Mouse (Mus musculus) fibroblast of lung, adult 2 months (primary cell): ENCODE measurements at regions not wholly inside any gene's neighbourhood (a gene's known extent, or its start where the extent isn't known, plus 50 kb on each side); places are given as distances from the start of the nearest gene placed in this dataset.

Experiments used
- DNase-seq: peaks from one replicate; pipeline ENCODE4 v3.0.0-alpha.2; 2011; ENCODE audit warnings: low read depth

DNA sequence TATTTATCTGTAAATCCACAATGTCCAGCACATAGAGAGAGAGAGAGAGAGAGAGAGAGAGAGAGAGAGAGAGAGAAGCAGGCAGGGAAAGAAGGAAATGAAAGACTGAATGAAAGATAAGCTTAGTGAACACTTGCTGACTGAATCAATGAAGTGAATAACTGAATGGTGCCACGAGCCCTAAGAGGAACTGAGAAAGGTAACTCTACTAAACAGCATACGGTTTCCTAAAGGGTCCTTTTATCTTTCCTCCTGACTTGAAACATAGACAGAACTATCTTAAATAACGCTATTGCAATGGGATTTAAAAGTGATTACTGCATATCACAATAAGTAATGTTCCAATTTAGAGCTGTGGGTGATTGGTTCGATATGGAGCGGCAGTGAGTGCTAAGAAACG lies 121.0 kb downstream of the Rbm26 start:
- DNase-seq = no peak

GRCm38 (mm10) chr14:105038798-105039197 lies 138.3 kb downstream of the Rbm26 start:
- no peak for DNase-seq

GRCm38 (mm10) chr14:105034712-105035377 lies 142.3 kb downstream of the Rbm26 start:
- DNase-seq = no peak

DNA sequence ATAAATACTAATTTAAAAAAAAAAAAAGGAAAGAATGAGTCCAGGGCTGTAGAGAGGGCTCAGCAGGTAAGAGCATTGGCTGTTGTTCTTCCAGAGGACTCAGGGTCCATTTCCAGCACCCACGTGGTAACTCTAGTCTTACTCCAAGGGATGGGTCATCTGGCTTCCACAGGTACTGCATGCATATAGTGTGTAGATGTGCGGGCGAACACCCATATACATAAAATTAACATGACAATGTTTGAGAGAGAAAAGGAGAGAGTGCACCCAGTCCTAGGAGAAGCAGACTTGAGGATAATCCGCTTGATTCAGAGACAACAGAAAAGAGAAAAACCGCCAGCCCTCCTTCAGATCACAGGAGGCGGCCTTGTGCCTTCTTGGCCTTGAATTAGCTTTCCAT lies 157.2 kb downstream of the Rbm26 start:
- no peak for DNase-seq

GRCm38 (mm10) chr14:105016089-105016846 lies 160.9 kb downstream of the Rbm26 start:
- DNase-seq = no peak

DNA sequence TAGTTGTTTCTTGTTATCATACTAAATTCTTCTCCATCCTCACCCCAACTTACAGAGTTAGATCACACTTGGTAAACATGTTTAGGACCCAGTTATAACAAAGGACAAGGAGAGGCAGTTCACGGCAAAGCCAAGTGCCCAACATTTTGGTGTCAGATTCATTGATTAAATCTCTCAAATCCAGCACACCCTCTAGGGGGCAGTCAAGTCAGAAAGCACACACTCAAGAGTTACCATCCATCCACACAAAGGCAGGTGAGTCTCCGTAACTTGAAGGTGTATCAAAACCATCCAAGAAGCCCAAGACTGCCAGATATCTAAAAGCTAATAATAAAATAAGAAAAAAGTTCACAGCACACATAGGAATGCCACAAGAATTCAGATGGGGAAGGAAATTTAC lies 161.8 kb downstream of the Rbm26 start:
- DNase-seq = no peak

DNA sequence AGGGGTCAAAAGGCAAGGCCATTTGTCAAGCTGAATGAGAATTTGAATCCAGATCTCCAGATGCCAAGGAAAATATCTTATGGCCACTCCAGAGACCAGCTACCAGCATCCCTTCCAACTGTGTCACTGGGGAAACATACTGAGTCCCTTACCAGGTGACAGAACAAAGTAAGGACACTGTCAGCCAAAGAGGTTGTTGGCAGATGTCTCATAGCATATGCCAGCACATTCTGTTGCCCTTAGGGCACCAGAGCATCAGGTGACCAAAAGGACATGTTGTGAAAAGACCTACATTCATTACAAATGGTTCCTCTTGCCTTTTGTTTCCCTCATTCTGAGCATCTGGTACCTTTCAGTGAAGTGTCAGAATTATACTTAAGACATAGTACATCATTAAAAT lies 166.4 kb downstream of the Rbm26 start:
- no peak for DNase-seq

DNA sequence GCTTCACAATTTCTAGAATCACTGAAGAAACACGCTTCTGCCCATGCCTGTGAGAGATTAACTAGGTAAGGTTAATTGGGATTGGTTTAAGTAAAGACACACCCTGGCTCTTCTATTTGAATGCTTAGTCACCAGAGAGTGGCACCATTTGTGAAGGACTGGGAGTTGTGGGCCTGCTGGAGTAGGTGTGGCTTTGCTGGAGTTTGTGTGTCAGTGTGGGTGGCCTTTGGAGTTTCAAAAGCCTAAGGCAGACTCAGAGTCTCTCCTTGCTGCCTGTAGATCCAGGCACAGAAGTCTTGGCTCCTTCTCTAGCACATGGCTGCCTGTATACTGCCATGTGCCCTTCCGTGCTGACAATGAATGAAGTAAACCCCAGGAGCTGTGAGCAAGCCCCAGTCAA lies 168.8 kb downstream of the Rbm26 start:
- no peak for DNase-seq

- no peak for DNase-seq
Measured at GRCm38 (mm10) chr14:104994066-104994465, 183.1 kb downstream of the Rbm26 start.

DNA sequence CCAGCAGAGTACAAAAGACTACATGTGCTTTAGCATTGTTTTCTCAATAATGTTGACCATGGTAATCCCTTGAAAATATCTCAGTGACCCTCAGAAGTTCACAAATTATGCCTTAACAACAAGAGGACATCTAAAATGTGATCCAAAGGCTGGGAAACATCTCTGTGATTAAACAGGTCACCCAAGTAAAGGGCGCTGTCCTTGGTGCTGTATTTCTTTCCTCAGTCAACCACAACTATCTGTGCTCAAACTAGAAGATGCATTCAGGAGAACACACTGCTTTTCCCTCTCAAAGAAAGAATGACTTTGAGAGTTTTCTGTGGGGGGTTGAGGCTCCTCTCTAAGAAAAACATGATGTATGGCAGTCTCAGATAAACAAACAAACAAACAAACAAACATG lies 211.1 kb downstream of the Rbm26 start:
- DNase-seq = no peak

DNA sequence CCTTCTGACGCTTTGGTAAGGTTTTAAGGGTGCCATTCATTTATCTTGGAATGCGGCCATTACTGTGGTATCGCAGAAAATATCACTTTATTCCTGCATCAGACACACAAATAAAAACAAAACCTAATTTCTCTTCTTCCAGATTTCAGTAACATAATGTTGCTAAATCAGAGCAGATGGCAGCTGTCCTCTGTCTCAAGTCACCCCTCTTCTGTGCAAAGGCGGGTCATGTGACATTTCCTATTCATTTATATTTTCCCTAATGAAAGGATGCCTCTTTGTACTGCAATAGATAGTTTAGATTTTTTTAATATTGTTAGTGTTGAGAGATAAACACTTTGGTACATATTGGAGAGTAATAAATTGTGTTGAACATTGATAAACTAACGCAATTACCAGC lies 233.7 kb downstream of the Rbm26 start:
- no peak for DNase-seq

DNA sequence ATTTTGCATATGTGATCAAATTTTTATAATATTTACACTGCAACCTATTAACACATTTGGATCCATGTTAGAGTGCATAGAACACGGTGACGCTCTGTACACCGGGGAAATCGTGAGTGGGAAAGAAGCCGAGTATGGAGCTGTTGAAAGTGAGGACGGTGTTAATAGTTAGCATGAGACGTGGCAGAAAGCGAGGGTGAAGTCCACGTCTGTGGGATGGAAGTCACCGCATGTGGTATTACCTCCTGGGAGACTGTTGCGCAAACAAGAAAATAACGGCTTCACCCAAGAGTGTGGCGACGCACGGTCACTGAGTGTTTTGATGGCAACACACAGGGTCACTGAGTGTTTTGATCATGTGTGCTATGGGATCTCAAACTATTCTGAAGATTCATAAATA lies 237.2 kb downstream of the Rbm26 start:
- DNase-seq = no peak

- DNase-seq = no peak
Measured at GRCm38 (mm10) chr14:104937083-104937864, 239.9 kb downstream of the Rbm26 start.

DNA sequence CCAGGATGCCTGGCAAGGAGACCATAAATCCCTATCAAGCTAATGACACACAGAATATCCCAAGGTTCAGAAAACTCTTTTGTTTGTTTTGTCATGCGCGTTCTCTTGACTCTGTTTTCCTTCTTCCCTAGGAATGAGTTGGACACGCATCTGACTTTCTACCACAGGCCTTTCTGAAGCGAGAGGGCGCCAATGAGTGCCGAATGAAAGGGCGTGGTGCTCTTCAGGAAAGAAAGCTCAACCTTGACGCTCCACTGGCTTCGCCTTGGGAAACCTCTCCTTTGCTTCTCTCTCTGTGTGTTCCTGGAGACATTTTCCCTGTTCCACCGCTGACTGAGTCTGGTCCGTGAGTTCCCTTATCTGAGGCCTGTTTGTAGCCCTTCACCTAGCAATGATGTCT lies 241.2 kb downstream of the Rbm26 start:
- no peak for DNase-seq

DNA sequence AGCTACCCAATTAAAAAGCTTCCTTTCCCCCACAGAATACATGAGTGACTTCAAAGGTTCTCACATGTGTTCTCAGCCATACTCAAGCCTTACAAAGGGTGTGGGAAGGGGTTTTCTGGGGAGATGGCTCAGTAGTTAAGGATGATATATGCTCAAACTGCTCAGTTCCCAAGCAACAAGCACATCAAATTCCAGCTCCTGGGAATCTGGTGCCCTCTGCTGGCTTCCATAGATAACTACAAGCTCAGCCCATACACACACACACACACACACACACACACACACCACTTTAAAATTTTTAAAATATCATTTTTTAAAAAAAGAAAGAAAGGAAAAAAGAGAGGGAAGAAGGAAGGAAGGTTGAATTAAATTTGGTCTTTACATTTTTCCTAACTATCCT lies 271.4 kb downstream of the Rbm26 start:
- no peak for DNase-seq

- no peak for DNase-seq
Measured at GRCm38 (mm10) chr14:104902120-104903027, 274.8 kb downstream of the Rbm26 start.

DNA sequence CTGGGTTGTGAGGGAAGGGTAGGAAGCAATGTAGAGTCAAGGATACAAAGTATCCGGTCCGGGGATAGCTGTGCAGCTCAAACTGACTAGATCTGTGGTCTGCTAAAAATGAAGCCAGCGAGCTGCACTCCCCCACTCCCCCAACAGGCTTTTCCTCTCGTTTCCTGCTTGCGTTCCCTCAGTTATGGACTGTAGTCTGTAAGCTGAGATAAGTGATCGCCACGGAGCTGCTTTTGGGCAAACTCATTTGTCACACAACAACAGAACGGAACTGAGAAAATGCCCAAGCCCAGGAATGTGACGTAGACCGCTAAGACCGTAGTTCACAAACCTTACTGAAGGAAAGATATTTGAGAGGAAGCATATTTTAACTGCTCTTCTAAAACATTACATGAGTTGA lies 276.1 kb downstream of the Rbm26 start:
- no peak for DNase-seq

DNA sequence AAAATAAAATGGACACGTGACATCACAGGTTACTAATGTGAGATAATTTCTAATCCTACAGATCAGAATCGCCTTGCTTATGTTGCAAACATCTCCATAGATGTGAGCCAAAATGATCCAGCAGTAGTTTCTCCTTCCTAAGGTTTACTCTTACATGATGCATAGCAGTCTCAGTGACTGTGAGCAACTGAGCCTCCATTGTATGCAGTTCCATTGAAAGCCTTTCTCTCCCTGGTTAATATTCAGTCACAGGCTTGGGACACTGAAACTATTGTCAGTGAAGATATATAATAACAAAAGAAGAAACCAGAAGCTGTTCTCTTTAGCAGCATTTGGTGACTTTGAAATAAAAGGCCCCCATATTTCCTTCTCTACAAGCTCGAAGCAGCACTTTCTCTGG lies 305.9 kb downstream of the Rbm26 start:
- no peak for DNase-seq

DNA sequence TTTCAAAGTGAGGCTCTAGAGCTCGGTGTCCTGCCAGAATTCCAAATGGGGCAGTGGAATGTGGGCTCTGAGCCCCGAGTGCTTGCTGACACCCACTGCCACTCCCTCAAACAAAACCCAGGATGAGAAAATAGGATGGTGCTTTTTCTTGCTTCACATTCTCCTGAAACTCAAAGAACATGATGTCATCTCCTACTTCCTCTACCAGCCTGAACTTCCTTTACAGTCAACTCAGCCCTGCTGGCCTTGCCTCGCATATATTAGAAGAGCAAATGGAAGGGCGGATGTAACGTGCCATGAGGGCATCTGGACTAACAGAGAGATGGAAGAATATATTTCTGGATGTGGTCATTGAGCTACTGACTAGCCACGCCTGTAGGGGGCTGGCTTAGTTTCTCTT lies 309.6 kb downstream of the Rbm26 start:
- DNase-seq = no peak

DNA sequence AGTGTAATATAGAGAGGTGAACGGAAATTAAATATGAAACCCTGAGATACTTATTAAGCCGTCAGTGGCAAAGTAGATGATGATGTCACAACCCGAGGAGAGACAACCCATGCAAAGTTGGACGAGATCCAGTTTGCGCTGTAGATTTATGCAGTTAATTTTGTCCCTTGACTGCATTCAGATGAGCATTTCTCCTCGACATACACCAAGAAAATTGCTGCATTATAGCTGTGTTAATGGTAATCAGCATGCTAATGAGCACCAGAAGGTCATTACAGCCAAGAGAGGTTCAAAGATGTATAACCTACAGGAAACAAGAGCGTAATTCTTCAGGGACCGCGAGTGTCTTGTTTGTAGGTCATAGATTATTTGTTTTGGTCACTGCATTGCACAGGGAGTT lies 313.2 kb downstream of the Rbm26 start:
- no peak for DNase-seq

- DNase-seq = no peak
Measured at GRCm38 (mm10) chr14:104855913-104856312, 321.2 kb downstream of the Rbm26 start.

GRCm38 (mm10) chr14:104849274-104849673 lies 326.8 kb upstream of the Rnf219 start:
- DNase-seq = no peak
